Mouse (Mus musculus): ENCODE measurements around the gene Pias1. TPM values are rescaled to one million over a fixed set of nuclear protein-coding genes. Genes with fewer than 3 reads are reported as not detected.

Gene Pias1
- not detected in 2 replicates for polyA plus RNA-seq (2012; ENCODE audit: insufficient read depth, insufficient read length, low replicate concordance, missing spikeins)

GRCm38 (mm10) chr9:62987824-62988223 lies at the start of gene Pias1:
Gene Pias1, minus strand, starts transcription at chr9:62987924.
- H3K27ac ChIP-seq (ENCODE audit: insufficient read depth, low read depth, low read length), result no peak within 1 kb of the TSS
- 87% methylated on average over 5 of the region's 5 CpGs for WGBS
- H3K4me3 ChIP-seq (ENCODE audit: insufficient read depth, low read depth, low read length), result no peak within 1 kb of the TSS
- no peaks in the 10 kb centered on the region for H3K4me1 ChIP-seq (ENCODE audit: control insufficient read depth, insufficient read depth, low read length)
- no peak for TF ChIP-seq CTCF (IDR thresholded peaks at IDR 0.05; ENCODE audit: insufficient read depth, low read depth, low read length)
- no peak for TF ChIP-seq POLR2A (IDR thresholded peaks at IDR 0.05; ENCODE audit: insufficient read depth, low read depth, low read length)

GRCm38 (mm10) chr9:63035431-63035830 lies 47.7 kb upstream of the Pias1 start:
- TF ChIP-seq POLR2A (IDR thresholded peaks at IDR 0.05; ENCODE audit: insufficient read depth, low read depth, low read length) (no peak), CTCF (IDR thresholded peaks at IDR 0.05; ENCODE audit: insufficient read depth, low read depth, low read length) (no peak)
- no peak overlapping the region for H3K4me3 ChIP-seq (ENCODE audit: insufficient read depth, low read depth, low read length)
- WGBS, result 39% methylated on average over 2 of the region's 2 CpGs
- peaks cover 22% of the 10 kb centered on the region for H3K4me1 ChIP-seq (ENCODE audit: control insufficient read depth, insufficient read depth, low read length)
- H3K27ac ChIP-seq (ENCODE audit: insufficient read depth, low read depth, low read length), result no peak overlapping the region

- Histone ChIP-seq H3K4me3 (ENCODE audit: insufficient read depth, low read depth, low read length) (no peak overlapping the region), H3K27ac (ENCODE audit: insufficient read depth, low read depth, low read length) (no peak overlapping the region), H3K4me1 (ENCODE audit: control insufficient read depth, insufficient read depth, low read length) (peaks cover 14% of the 10 kb centered on the region)
- TF ChIP-seq POLR2A (IDR thresholded peaks at IDR 0.05; ENCODE audit: insufficient read depth, low read depth, low read length) (no peak), CTCF (IDR thresholded peaks at IDR 0.05; ENCODE audit: insufficient read depth, low read depth, low read length) (no peak)
- 41% methylated on average over 13 of the region's 13 CpGs for WGBS
Measured at GRCm38 (mm10) chr9:63031011-63031782, 43.5 kb upstream of the Pias1 start.

- H3K4me3 ChIP-seq (ENCODE audit: insufficient read depth, low read depth, low read length), result no peak overlapping the region
- no peak overlapping the region for H3K27ac ChIP-seq (ENCODE audit: insufficient read depth, low read depth, low read length)
- no peaks in the 10 kb centered on the region for H3K4me1 ChIP-seq (ENCODE audit: control insufficient read depth, insufficient read depth, low read length)
- TF ChIP-seq POLR2A (IDR thresholded peaks at IDR 0.05; ENCODE audit: insufficient read depth, low read depth, low read length), result no peak
- TF ChIP-seq CTCF (IDR thresholded peaks at IDR 0.05; ENCODE audit: insufficient read depth, low read depth, low read length), result no peak
- WGBS, result 91% methylated on average over 1 of the region's 1 CpGs
Measured at GRCm38 (mm10) chr9:63022486-63022885, 34.8 kb upstream of the Pias1 start.

- Histone ChIP-seq H3K27ac (ENCODE audit: insufficient read depth, low read depth, low read length) (no peak overlapping the region), H3K4me3 (ENCODE audit: insufficient read depth, low read depth, low read length) (no peak overlapping the region), H3K4me1 (ENCODE audit: control insufficient read depth, insufficient read depth, low read length) (no peaks in the 10 kb centered on the region)
- WGBS, result 96% methylated on average over 4 of the region's 4 CpGs
- no peak for TF ChIP-seq CTCF (IDR thresholded peaks at IDR 0.05; ENCODE audit: insufficient read depth, low read depth, low read length)
- TF ChIP-seq POLR2A (IDR thresholded peaks at IDR 0.05; ENCODE audit: insufficient read depth, low read depth, low read length), result no peak
Measured at GRCm38 (mm10) chr9:63007371-63007770, 19.6 kb upstream of the Pias1 start.

- Histone ChIP-seq H3K27ac (ENCODE audit: insufficient read depth, low read depth, low read length) (no peak overlapping the region), H3K4me3 (ENCODE audit: insufficient read depth, low read depth, low read length) (no peak overlapping the region), H3K4me1 (ENCODE audit: control insufficient read depth, insufficient read depth, low read length) (no peaks in the 10 kb centered on the region)
- no peak for TF ChIP-seq CTCF (IDR thresholded peaks at IDR 0.05; ENCODE audit: insufficient read depth, low read depth, low read length)
- no peak for TF ChIP-seq POLR2A (IDR thresholded peaks at IDR 0.05; ENCODE audit: insufficient read depth, low read depth, low read length)
- WGBS, result 75% methylated on average over 6 of the region's 6 CpGs
Measured at GRCm38 (mm10) chr9:63006081-63006820, 18.5 kb upstream of the Pias1 start.

GRCm38 (mm10) chr9:62998561-62998960 lies 10.8 kb upstream of the Pias1 start:
- TF ChIP-seq CTCF (IDR thresholded peaks at IDR 0.05; ENCODE audit: insufficient read depth, low read depth, low read length) (no peak), POLR2A (IDR thresholded peaks at IDR 0.05; ENCODE audit: insufficient read depth, low read depth, low read length) (no peak)
- no peak overlapping the region for H3K27ac ChIP-seq (ENCODE audit: insufficient read depth, low read depth, low read length)
- 77% methylated on average over 3 of the region's 3 CpGs for WGBS
- no peaks in the 10 kb centered on the region for H3K4me1 ChIP-seq (ENCODE audit: control insufficient read depth, insufficient read depth, low read length)
- H3K4me3 ChIP-seq (ENCODE audit: insufficient read depth, low read depth, low read length), result no peak overlapping the region

- WGBS, result 92% methylated on average over 3 of the region's 3 CpGs
- H3K4me1 ChIP-seq (ENCODE audit: control insufficient read depth, insufficient read depth, low read length), result no peaks in the 10 kb centered on the region
Measured at GRCm38 (mm10) chr9:62997626-62998025, 9.9 kb upstream of the Pias1 start.

GRCm38 (mm10) chr9:62995186-62995585 lies 7.5 kb upstream of the Pias1 start:
- H3K27ac ChIP-seq (ENCODE audit: insufficient read depth, low read depth, low read length), result no peak overlapping the region
- H3K4me1 ChIP-seq (ENCODE audit: control insufficient read depth, insufficient read depth, low read length), result no peaks in the 10 kb centered on the region
- no peak overlapping the region for H3K4me3 ChIP-seq (ENCODE audit: insufficient read depth, low read depth, low read length)
- WGBS, result 84% methylated on average over 2 of the region's 2 CpGs
- no peak for TF ChIP-seq POLR2A (IDR thresholded peaks at IDR 0.05; ENCODE audit: insufficient read depth, low read depth, low read length)

More at GRCm38 (mm10) chr9:62997626-62998025, 9.9 kb upstream of the Pias1 start:
- TF ChIP-seq CTCF (IDR thresholded peaks at IDR 0.05; ENCODE audit: insufficient read depth, low read depth, low read length) (no peak), POLR2A (IDR thresholded peaks at IDR 0.05; ENCODE audit: insufficient read depth, low read depth, low read length) (no peak)
- no peak overlapping the region for H3K4me3 ChIP-seq (ENCODE audit: insufficient read depth, low read depth, low read length)
- H3K27ac ChIP-seq (ENCODE audit: insufficient read depth, low read depth, low read length), result no peak overlapping the region
